Mouse (Mus musculus) WW6 (cell line): Measurements from ENCODE around the gene C2cd4a.

Source experiments
- DNase-seq: peaks from one replicate; pipeline ENCODE4 v3.0.0-alpha.2; 2013; ENCODE audit warnings: low read depth, low spot score

C2cd4a gene

DNA sequence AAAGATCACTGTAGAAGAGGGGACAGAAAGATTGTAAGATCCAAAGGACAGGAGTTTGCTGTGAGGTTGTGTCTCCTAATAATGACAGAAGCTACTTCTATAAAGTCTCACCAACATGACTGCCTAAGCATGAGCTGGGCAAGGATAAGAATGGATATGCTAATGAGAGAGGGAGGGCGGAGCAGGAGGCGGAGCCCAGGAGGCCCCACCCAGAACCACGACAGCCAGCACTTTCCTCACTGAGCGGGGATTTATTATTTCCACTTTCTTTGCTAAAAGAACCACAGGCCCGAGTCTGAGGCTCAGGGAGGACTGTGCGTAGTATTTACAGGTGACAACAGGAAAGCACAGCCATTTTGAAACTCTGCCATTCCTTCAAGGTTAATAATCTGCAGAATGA is 44.5 kb downstream of the C2cd4a start:
- DNase-seq, result no peak

DNA sequence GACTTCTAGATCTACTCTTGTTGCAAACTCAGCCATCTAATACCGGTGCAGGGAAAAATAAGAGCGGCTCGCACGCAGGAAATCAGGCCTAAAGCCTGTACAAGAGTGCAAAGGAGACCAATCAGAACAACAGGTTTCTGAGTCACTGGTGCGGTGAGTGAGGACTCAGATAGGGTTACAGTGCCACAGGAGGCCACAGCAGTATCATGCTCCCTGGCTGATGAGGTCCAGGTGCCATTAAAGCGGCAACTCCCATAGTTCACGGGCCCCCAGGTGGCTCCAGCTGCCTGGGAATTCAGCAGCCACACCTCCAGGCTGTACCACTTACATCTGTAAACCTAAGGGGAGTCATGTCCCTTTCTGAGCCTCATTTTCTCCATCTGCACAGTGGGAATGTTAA is 45.8 kb downstream of the C2cd4a start:
- no peak for DNase-seq

GRCm38 (mm10) chr9:67783925-67784324 is 48.2 kb downstream of the C2cd4a start:
- no peak for DNase-seq

- no peak for DNase-seq
Measured at GRCm38 (mm10) chr9:67783464-67783863, 48.7 kb downstream of the C2cd4a start.

- DNase-seq, result no peak
Measured at GRCm38 (mm10) chr9:67782786-67783185, 49.3 kb downstream of the C2cd4a start.
